Mouse (Mus musculus): ENCODE results near the gene Xrcc5.

- TF ChIP-seq CTCF (IDR thresholded peaks at IDR 0.05; ENCODE audit: borderline replicate concordance, control insufficient read depth, extremely low read depth, insufficient read depth, low read length, poor library complexity): no peak
- TF ChIP-seq POLR2A (IDR thresholded peaks at IDR 0.05; ENCODE audit: control insufficient read depth, extremely low read depth, insufficient read depth, low read length, poor library complexity): no peak
Observed at GRCm38 (mm10) chr1:72380544-72380943, 73.3 kb downstream of the Xrcc5 start.

Measured in thymus, adult 2 months (tissue).